Mouse (Mus musculus): ENCODE measurements around the gene Efcc1.

GRCm38 (mm10) chr6:87714091-87714490 is 16.6 kb upstream of the Efcc1 start:
- TF ChIP-seq CTCF (IDR thresholded peaks at IDR 0.05; ENCODE audit: control insufficient read depth, insufficient read depth, insufficient read length) (no peak), USF1 (IDR thresholded peaks at IDR 0.05; ENCODE audit: low read depth) (no peak), CEBPB (IDR thresholded peaks at IDR 0.05; ENCODE audit: low read depth) (no peak), MYOG (IDR thresholded peaks at IDR 0.05; ENCODE audit: control insufficient read depth, extremely low read depth, insufficient read length) (no peak), MYOD1 (IDR thresholded peaks at IDR 0.05; ENCODE audit: control insufficient read depth, insufficient read length, low read depth) (no peak)
